Mouse (Mus musculus): ENCODE data around the gene Dusp19. TPM values are rescaled to one million over a fixed set of nuclear protein-coding genes. Genes with fewer than 3 reads are reported as not detected.

Dusp19 gene
- polyA plus RNA-seq, 1 experiment from 2014 or later, result 15.1 TPM

DNA sequence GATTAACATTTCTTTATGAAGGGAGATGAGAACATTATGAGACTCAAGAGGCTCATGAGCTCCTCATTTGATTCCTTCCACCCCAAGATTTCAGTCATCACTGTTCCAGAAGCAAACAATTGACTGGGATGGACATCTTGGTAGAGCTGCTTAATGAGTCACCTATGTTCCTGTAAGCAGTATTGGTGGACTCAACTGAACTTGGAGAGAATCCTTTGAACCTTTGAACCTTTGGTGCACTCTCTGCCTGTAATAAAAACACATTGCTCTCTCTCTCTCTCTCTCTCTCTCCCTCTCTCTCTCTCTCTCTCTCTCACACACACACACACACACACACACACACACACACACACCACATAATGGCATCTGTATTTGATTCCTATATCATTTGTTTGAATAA, 16.2 kb upstream of the Dusp19 start:
- Histone ChIP-seq H3K36me3 (no peaks in the 10 kb centered on the region), H3K4me1 (no peaks in the 10 kb centered on the region), H3K27me3 (replicated peaks) (no peaks in the 10 kb centered on the region), H3K9ac (no peak overlapping the region), H3K27ac (no peak overlapping the region), H3K9me3 (no peaks in the 10 kb centered on the region), H3K4me3 (replicated peaks) (no peak overlapping the region), H3K4me2 (no peak overlapping the region)
- no peak for ATAC-seq (ENCODE audit: insufficient read depth, low FRiP score, low read depth)

DNA sequence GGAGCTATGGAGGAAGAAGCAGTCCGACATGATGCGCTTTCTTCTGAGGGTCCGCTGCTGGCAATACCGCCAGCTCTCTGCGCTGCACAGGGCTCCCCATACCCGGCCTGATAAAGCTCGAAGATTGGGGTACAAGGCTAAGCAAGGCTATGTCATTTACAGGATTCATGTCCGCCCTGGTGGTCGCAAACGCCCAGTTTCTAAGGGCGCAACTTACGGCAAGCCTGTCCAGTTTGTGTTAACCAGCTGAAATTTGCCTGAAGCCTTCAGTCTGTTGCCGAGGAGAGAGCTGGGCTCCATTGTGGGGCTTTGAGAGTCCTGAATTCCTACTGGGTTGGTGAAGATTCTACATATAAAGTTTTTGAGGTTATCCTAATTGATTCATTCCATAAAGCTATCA, 14.1 kb upstream of the Dusp19 start:
- no peak overlapping the region for H3K4me3 ChIP-seq (replicated peaks)
- no peaks in the 10 kb centered on the region for H3K36me3 ChIP-seq
- no peaks in the 10 kb centered on the region for H3K4me1 ChIP-seq
- no peak overlapping the region for H3K9ac ChIP-seq
- H3K9me3 ChIP-seq, result no peaks in the 10 kb centered on the region
- 92% methylated on average over 13 of the region's 13 CpGs for WGBS
- H3K27me3 ChIP-seq (replicated peaks), result no peaks in the 10 kb centered on the region
- no peak overlapping the region for H3K4me2 ChIP-seq
- H3K27ac ChIP-seq, result no peak overlapping the region
- ATAC-seq (ENCODE audit: insufficient read depth, low FRiP score, low read depth), result no peak

DNA sequence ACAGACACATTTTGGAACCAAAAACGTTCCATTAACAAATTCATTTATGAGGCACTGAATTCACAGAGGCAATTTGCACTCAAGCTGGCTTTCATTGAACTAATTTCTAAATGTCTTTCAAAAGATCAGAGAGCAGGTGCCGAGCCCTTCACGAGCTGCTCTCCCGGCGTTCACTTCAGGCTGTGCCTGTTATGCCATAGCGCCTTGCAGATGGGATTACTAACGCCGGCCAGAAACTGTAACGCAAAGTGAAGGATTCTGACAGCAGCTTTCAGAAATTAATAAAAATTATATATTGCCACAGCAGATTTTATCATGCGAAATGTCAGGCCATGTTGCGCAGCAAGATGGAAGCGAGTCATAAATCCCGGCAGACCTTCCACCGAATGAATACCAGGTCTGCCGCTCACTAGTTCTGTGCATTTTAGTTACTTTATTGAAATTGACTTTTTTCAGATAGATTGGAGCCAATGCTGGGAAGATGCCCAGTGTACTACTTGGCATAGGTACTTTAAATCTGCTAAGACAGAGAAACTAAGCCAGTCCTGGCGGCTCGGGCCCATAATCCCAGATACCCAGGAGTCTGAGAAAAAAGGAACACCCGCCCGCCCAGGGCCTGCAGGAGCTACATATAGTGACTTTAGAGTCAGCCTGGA, 12.9 kb upstream of the Dusp19 start:
- Histone ChIP-seq H3K4me1 (no peaks in the 10 kb centered on the region), H3K27me3 (replicated peaks) (no peaks in the 10 kb centered on the region), H3K9me3 (no peaks in the 10 kb centered on the region), H3K9ac (no peak overlapping the region), H3K36me3 (no peaks in the 10 kb centered on the region), H3K4me2 (no peak overlapping the region), H3K4me3 (replicated peaks) (no peak overlapping the region), H3K27ac (no peak overlapping the region)
- no peak for ATAC-seq (ENCODE audit: insufficient read depth, low FRiP score, low read depth)
- 89% methylated on average over 19 of the region's 19 CpGs for WGBS

DNA sequence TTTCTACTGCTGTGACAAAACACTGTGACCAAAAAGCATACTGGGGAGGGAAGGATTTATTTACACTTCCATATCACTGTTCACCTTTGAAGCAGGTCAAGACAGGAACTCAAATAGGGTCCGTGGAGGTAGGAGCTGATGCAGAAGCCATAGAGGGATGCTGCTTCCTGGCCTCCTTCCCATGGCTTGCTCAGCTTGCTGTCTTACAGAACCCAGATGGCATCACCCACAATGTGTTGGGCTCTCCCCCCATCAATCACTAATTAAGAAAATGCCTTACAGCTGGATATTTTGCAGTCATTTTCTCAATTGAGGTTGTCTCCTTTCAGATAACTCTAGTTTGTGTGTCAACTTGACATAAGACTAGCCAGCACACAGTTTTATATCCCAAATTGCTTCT, 4.6 kb upstream of the Dusp19 start:
- no peaks in the 10 kb centered on the region for H3K36me3 ChIP-seq
- no peaks in the 10 kb centered on the region for H3K9me3 ChIP-seq
- no peak overlapping the region for H3K27ac ChIP-seq
- WGBS, result 46% methylated on average over 1 of the region's 1 CpGs
- ATAC-seq (ENCODE audit: insufficient read depth, low FRiP score, low read depth), result no peak
- H3K4me1 ChIP-seq, result no peaks in the 10 kb centered on the region
- H3K27me3 ChIP-seq (replicated peaks), result no peaks in the 10 kb centered on the region
- H3K9ac ChIP-seq, result no peak overlapping the region
- H3K4me3 ChIP-seq (replicated peaks), result no peak overlapping the region
- no peak overlapping the region for H3K4me2 ChIP-seq

DNA sequence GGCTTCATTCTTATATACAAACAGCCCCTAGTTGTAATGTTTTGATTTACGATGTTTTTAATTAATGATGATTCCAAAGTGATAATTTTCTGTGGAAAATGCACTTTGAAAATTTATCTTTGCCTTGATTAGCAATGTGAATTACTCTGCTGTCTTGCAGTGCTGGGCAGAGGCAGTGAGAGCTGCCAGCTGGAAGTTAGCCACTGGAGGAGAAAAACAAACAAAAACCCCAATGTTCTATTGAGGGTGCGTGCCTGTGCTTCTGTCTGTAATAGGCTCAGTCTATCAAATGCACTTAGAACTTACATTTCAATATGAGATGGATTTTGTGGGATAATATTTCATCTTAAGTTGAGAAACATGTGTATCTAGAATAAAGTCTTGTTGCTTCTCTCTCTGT, 4.0 kb upstream of the Dusp19 start:
- no peak for ATAC-seq (ENCODE audit: insufficient read depth, low FRiP score, low read depth)

DNA sequence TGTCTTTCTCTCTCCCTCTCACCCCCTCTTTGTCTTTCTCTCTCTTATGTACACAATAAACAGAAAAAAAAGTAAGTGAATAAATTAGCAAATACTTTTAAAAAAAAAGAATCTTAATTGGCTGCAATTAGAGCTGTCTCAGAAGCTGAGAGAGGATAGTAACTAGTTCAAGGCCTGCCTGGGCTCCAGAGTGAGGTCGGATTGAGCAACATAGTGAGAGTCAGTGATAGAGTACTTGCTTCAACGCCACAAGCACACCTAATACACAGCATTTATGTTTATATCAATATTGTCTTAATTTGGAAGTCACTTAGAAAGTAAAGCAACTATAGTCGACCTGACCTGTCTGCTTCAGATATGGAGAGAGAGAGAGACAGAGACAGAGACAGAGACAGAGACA, 2.1 kb downstream of the Dusp19 start:
- ATAC-seq (ENCODE audit: insufficient read depth, low FRiP score, low read depth), result no peak

More for the DNA sequence above, 4.0 kb upstream of the Dusp19 start:
- H3K9me3 ChIP-seq, result no peaks in the 10 kb centered on the region
- H3K9ac ChIP-seq, result no peak overlapping the region
- no peak overlapping the region for H3K4me2 ChIP-seq
- H3K27ac ChIP-seq, result no peak overlapping the region
- no peak overlapping the region for H3K4me3 ChIP-seq (replicated peaks)
- no peaks in the 10 kb centered on the region for H3K36me3 ChIP-seq
- 0 out of 2 replicates have a peak, but pooled peaks cover 1% of the 10 kb centered on the region for H3K4me1 ChIP-seq
- H3K27me3 ChIP-seq (replicated peaks), result no peaks in the 10 kb centered on the region
- WGBS, result 58% methylated on average over 2 of the region's 2 CpGs

DNA sequence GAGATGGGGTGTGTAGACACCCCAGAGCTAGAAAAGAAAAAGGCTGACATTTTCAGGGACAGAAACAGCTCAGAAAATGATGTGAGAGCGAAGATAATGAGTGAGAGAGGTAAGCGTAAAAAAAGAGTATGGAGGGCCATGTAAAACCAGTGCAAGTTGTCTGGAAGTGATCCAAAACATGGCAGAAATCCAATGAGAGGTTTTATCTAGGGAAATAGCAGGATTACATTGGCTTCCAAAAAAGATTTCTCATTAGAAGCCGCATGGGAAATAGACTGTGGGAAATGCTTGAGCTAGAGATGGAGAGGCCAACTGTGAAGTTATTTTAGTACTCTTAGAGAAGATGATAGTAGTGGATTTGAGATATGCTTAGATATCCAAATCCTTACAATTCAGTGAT, 5.1 kb downstream of the Dusp19 start:
- Histone ChIP-seq H3K27ac (no peak overlapping the region), H3K4me3 (replicated peaks) (no peak overlapping the region), H3K9ac (no peak overlapping the region), H3K4me2 (no peak overlapping the region), H3K4me1 (0 out of 2 replicates have a peak, but pooled peaks cover 4% of the 10 kb centered on the region), H3K9me3 (no peaks in the 10 kb centered on the region), H3K27me3 (replicated peaks) (no peaks in the 10 kb centered on the region), H3K36me3 (peaks cover 9% of the 10 kb centered on the region; the same call in 1 of the 2 replicates)
- WGBS, result 77% methylated on average over 3 of the region's 3 CpGs
- no peak for ATAC-seq (ENCODE audit: insufficient read depth, low FRiP score, low read depth)

More for the DNA sequence above, 2.1 kb downstream of the Dusp19 start:
- H3K27me3 ChIP-seq (replicated peaks), result no peaks in the 10 kb centered on the region
- 0 out of 2 replicates have a peak, but pooled peaks cover 4% of the 10 kb centered on the region for H3K4me1 ChIP-seq
- no peak overlapping the region for H3K9ac ChIP-seq
- WGBS, result 85% methylated on average over 3 of the region's 3 CpGs
- no peaks in the 10 kb centered on the region for H3K36me3 ChIP-seq
- no peak overlapping the region for H3K4me2 ChIP-seq
- no peak overlapping the region for H3K27ac ChIP-seq
- no peak overlapping the region for H3K4me3 ChIP-seq (replicated peaks)
- no peaks in the 10 kb centered on the region for H3K9me3 ChIP-seq

DNA sequence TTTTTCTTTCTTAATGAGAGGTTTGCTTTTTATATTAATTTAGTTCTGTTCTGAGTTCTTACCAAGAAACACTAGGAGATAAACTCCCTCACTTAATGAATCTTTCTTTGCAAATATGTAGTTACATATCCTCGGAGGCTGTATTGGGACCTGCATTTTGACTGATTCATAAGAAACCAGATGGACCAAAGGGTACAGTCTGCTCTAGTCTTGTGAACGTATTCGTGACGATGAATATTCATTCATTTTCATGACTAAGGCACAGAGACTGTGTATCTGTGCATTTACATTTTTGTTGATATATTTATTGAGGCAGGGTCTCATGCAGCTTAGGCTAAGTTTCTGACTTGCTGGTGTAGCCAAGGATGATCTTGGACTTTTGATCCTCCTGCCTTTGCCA, 7.7 kb downstream of the Dusp19 start:
- H3K36me3 ChIP-seq, result peaks cover 11% of the 10 kb centered on the region; the same call in 1 of the 2 replicates
- H3K9ac ChIP-seq, result no peak overlapping the region
- no peaks in the 10 kb centered on the region for H3K27me3 ChIP-seq (replicated peaks)
- H3K4me3 ChIP-seq (replicated peaks), result no peak overlapping the region
- no peak for ATAC-seq (ENCODE audit: insufficient read depth, low FRiP score, low read depth)
- H3K27ac ChIP-seq, result no peak overlapping the region
- H3K9me3 ChIP-seq, result no peaks in the 10 kb centered on the region
- H3K4me2 ChIP-seq, result no peak overlapping the region
- no peaks in the 10 kb centered on the region for H3K4me1 ChIP-seq
- 96% methylated on average over 4 of the region's 4 CpGs for WGBS

DNA sequence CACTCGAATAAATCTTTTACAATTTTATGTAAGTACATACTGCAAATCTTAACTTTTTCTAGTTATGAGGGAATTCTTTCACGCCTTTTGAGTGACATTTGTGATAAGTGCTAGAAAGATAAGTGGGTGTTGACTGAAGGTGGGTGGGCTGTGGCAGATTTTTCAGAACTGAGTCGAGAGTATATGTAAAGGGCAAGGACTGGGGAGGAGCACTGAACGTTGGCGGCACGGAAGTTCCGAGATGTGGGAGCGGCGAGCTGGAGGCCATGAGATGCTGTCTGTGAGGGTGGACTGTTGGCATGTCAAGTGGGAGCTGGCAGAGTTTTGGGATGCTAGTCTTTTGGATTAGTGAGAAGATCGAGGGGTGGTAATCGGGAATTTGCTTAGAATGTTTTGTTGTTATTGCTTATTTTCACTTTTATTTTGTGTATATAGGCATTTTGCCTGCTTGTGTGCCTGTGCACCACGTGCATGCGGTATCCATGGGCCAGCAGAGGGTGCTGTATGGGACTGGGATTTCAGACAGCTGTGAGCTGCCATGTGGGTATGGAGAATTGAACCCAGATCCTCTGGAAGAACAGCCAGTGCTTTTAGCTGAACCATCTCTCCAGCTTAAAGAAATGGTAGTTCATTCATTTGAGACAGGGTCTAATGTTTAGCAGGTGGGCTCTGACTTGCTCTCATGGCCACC, 15.6 kb downstream of the Dusp19 start:
- 77% methylated on average over 13 of the region's 13 CpGs for WGBS

DNA sequence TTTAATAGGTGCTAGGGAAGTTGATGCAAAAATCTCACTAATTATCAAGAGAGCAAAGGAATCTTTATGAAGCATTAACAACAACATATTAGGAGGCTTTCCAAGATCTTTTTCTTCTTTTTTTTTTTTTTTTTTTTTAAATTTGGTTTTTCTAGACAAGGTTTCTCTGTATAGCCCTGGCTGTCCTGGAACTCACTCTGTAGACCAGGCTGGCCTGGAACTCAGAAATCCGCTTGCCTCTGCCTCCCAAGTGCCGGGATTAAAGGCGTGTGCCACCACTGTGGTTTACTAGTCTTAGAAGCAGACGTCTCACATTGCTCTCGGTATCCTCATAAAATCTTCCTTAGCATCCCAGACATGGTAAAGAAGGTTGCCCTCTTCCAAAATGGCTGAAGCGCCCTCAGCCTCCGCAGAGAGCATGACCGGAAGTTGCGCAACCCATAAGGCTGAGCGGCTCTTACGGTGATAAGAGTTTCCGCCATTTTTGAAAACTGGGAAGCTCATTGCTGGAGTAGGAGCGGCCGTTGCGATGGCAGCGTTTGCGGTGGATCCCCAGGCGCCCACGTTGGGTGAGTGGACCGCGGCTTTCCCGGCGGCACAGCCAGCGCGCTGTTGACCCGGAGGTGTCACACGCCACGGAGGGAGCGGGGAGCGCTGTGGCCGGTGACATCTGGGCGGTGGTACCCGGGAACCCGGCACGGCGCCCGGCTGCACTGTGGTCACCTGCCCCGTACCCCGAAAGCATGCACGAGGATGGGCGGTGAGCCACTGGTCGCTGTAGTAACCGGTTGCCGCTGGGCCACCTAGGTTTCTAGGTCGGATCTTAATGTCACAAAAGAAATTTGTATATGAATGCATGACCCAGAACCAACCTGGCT, 21.8 kb downstream of the Dusp19 start:
- WGBS, result 0% methylated on average over 45 of the region's 45 CpGs
- H3K4me3 ChIP-seq (replicated peaks), result peak overlapping the region; percentile 89
- peak overlapping the region; percentile 62 for H3K4me2 ChIP-seq
- peaks cover 3% of the 10 kb centered on the region; the same call in 1 of the 2 replicates for H3K36me3 ChIP-seq
- ATAC-seq (ENCODE audit: insufficient read depth, low FRiP score, low read depth), result peak; percentile 99
- H3K9me3 ChIP-seq, result no peaks in the 10 kb centered on the region
- H3K4me1 ChIP-seq, result peaks cover 4% of the 10 kb centered on the region
- peak overlapping the region; percentile 31 for H3K27ac ChIP-seq
- H3K27me3 ChIP-seq (replicated peaks), result no peaks in the 10 kb centered on the region
- peak overlapping the region; percentile 77 for H3K9ac ChIP-seq

More for the DNA sequence above, 15.6 kb downstream of the Dusp19 start:
- Histone ChIP-seq H3K36me3 (no peaks in the 10 kb centered on the region), H3K4me2 (no peak overlapping the region), H3K9ac (no peak overlapping the region), H3K27me3 (replicated peaks) (no peaks in the 10 kb centered on the region), H3K4me3 (replicated peaks) (no peak overlapping the region), H3K9me3 (no peaks in the 10 kb centered on the region), H3K27ac (no peak overlapping the region), H3K4me1 (no peaks in the 10 kb centered on the region)
- ATAC-seq (ENCODE audit: insufficient read depth, low FRiP score, low read depth), result peak; percentile 70; the same call in 1 of the 2 replicates

DNA sequence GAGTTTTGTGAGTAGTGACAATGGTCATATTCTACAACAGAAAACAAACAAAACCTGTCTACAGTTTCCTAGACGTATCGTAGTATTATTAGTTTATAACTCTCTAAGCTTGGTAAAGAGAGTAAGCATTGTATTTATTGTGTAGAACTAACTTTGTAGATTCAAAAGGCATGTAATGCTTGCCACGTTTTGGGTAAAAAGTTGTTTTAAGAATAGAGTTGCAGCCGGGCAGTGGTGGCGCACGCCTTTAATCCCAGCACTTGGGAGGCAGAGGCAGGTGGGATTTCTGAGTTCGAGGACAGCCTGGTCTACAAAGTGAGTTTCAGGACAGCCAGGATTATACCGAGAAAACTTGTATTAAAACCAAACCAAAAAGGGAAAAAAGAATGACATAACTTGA, 22.6 kb downstream of the Dusp19 start:
- H3K36me3 ChIP-seq, result peaks cover 4% of the 10 kb centered on the region; the same call in 1 of the 2 replicates
- H3K27me3 ChIP-seq (replicated peaks), result no peaks in the 10 kb centered on the region
- no peak for ATAC-seq (ENCODE audit: insufficient read depth, low FRiP score, low read depth)
- 11% methylated on average over 8 of the region's 8 CpGs for WGBS
- H3K4me3 ChIP-seq (replicated peaks), result peak overlapping the region; percentile 89
- peak overlapping the region; percentile 31; the same call in 1 of the 2 replicates for H3K27ac ChIP-seq
- H3K4me2 ChIP-seq, result peak overlapping the region; percentile 62
- no peaks in the 10 kb centered on the region for H3K9me3 ChIP-seq
- peak overlapping the region; percentile 77; the same call in 1 of the 2 replicates for H3K9ac ChIP-seq
- H3K4me1 ChIP-seq, result peaks cover 4% of the 10 kb centered on the region
